Mouse (Mus musculus): Measurements from ENCODE around the gene Polr3g.
"Not testable (repeated sequence)": the region's sequence is repeated elsewhere in the genome, so short reads cannot be mapped to it uniquely, and the experiment has no call there.

- TF ChIP-seq CTCF (IDR thresholded peaks at IDR 0.05; ENCODE audit: borderline replicate concordance, insufficient read depth, low read depth, low read length); POLR2A (IDR thresholded peaks at IDR 0.05; ENCODE audit: borderline replicate concordance, insufficient read depth, low read length): not testable (repeated sequence)
Measured at GRCm38 (mm10) chr13:81650382-81650781, 60.4 kb downstream of the Polr3g start.

All from cerebellum, adult 2 months (tissue).